In the genomic region with DNA sequence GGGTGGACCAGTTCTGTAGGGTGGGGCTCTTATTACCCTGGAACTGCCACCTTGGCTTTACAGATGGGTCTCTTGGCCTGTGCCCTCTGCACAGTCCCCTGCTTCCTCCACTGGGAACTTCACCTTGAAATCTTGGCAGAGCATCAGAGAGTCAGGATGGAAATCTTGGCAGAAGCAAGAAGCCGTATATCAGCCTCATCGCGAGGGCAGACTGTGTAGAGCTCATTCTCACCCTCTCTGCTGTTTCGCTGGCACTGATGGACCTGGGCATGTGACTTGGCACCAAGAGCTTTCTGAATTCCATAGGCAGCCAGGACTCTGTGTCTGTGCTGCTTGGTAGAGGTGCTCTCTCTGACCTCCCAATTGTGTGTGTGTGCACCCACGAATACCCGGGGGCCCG, we compare ENCODE assay signal across 11 mouse cellular contexts. TPM values are rescaled to one million over a fixed set of nuclear protein-coding genes. Genes with fewer than 3 reads are reported as not detected.
DNase-seq lines count a peak whose midpoint lies in the region; ATAC-seq lines count a peak whose summit lies in the region.
"Had no signal": no experiment of that assay in that cellular context is flagged by ENCODE, and none has a peak within 500 bp of the region (broad histone marks: within the 10 kb centered on the region; RNA-seq: fewer than 3 reads in every experiment).

No protein-coding gene starts in this region.

- peak; percentile 74 for ATAC-seq in hindbrain, embryonic 16.5 days
- ATAC-seq in hindbrain, embryonic 13.5 days (ENCODE audit: low FRiP score) = no peak

- H3K9ac ChIP-seq in hindbrain, embryonic 16.5 days (ENCODE audit: low read depth, low read length) = no peak overlapping the region
- H3K9ac ChIP-seq in hindbrain, embryonic 13.5 days = no peak overlapping the region

- no peak overlapping the region; the same call in 1 of the 2 replicates for H3K27ac ChIP-seq in hindbrain, embryonic 16.5 days (ENCODE audit: low read depth, low read length)
- no peak overlapping the region for H3K27ac ChIP-seq in hindbrain, embryonic 13.5 days

- no peaks in the 10 kb centered on the region; the same call in 1 of the 2 replicates for H3K36me3 ChIP-seq in hindbrain, embryonic 16.5 days (ENCODE audit: control insufficient read depth, insufficient read depth, low read length)
- peaks cover 25% of the 10 kb centered on the region for H3K36me3 ChIP-seq in hindbrain, embryonic 13.5 days

- 64% methylated on average over 7 of the region's 7 CpGs for WGBS in hindbrain, embryonic 16.5 days
- 87% methylated on average over 7 of the region's 7 CpGs for WGBS in hindbrain, embryonic 13.5 days

- no peak overlapping the region for H3K4me2 ChIP-seq in hindbrain, embryonic 16.5 days (ENCODE audit: low read length)
- H3K4me2 ChIP-seq in hindbrain, embryonic 13.5 days = no peak overlapping the region

- no peaks in the 10 kb centered on the region for H3K9me3 ChIP-seq in hindbrain, embryonic 16.5 days (ENCODE audit: control insufficient read depth, low read length)
- peaks cover 5% of the 10 kb centered on the region; the same call in 1 of the 2 replicates for H3K9me3 ChIP-seq in hindbrain, embryonic 13.5 days
- H3K9me3 ChIP-seq: G1E had no signal

- H3K4me1 ChIP-seq in hindbrain, embryonic 16.5 days (ENCODE audit: control insufficient read depth, insufficient read depth, low read depth, low read length) = peaks cover 3% of the 10 kb centered on the region
- no peaks in the 10 kb centered on the region; the same call in 1 of the 2 replicates for H3K4me1 ChIP-seq in hindbrain, embryonic 13.5 days (replicated peaks)

- no peak overlapping the region for H3K4me3 ChIP-seq in hindbrain, embryonic 16.5 days (ENCODE audit: low read length)
- H3K4me3 ChIP-seq in hindbrain, embryonic 13.5 days = no peak overlapping the region

- DNase-seq in adrenal gland, adult 2 months = peak; percentile 82
- DNase-seq in cerebellum, adult 18-20 months = peak; percentile 63 to 75
- peak; percentile 68 for DNase-seq in kidney, adult 9 months
- no peak for DNase-seq in retina, embryonic 14.5 days (ENCODE audit: low spot score)
- DNase-seq in layer of hippocampus, postnatal 36 days = no peak
- no peak for DNase-seq in right cerebral cortex, adult 18-20 months
- DNase-seq: lung, postnatal 10 days; thymus, adult 18-20 months had no signal

- H3K27me3 ChIP-seq in hindbrain, embryonic 16.5 days (replicated peaks; ENCODE audit: control insufficient read depth, insufficient read depth, low read length) = no peaks in the 10 kb centered on the region
- no peaks in the 10 kb centered on the region for H3K27me3 ChIP-seq in hindbrain, embryonic 13.5 days

RNA-seq across cellular contexts. Expression of a gene that starts 59.6 kb away (rescaled TPM):
- 41.9 and 46.2 TPM in 2 replicates for polyA plus RNA-seq in hindbrain, embryonic 16.5 days (2015; fragmentation: Nextera tagmentation; extraction: Ambion mirVana)
- 55.8 and 56.1 TPM in 2 replicates for polyA plus RNA-seq in hindbrain, embryonic 13.5 days (2015; fragmentation: Nextera tagmentation; extraction: Ambion mirVana)
- total RNA-seq in adrenal gland, adult 2 months (2021) = 10 to 100 TPM; 24.5 to 25.3 TPM
- polyA plus RNA-seq in adrenal gland, adult 2 months (2012; rRNA removed) = 2.1 and 2.6 TPM in 2 replicates
- total RNA-seq in layer of hippocampus, postnatal 36 days (2021) = 10 to 100 TPM; 24.2 to 24.5 TPM

Comparison
In these comparisons a context has a peak if more than half of its experiments do, and no peak if none do; other contexts are left out.
1. DNase-seq: peak in adrenal gland, adult 2 months (single experiment), cerebellum, adult 18-20 months (2 of 2) and kidney, adult 9 months (single experiment); none in retina, embryonic 14.5 days (single experiment), layer of hippocampus, postnatal 36 days (0 of 2) and right cerebral cortex, adult 18-20 months (single experiment).
2. RNA of a gene that starts 59.6 kb away (polyA plus RNA-seq): 55.8 to 56.1 TPM in hindbrain, embryonic 13.5 days and 41.9 to 46.2 TPM in hindbrain, embryonic 16.5 days; 2.1 to 2.6 TPM in adrenal gland, adult 2 months; every median in the first group is over 10 times any median in the second.